ENCODE assay signal across 18 mouse cellular contexts in genomic region chr15:86294426-86294825, GRCm38 (mm10).
"Had no signal": no experiment of that assay in that cellular context is flagged by ENCODE, and none has a peak within 500 bp of the region (broad histone marks: within the 10 kb centered on the region; RNA-seq: fewer than 3 reads in every experiment).

No protein-coding gene starts in this region.

- H3K27ac ChIP-seq: midbrain, embryonic 10.5 days; midbrain, embryonic 12.5 days; neural tube, embryonic 13.5 days; neural tube, embryonic 15.5 days had no signal

- H3K27me3 ChIP-seq: neural tube, embryonic 13.5 days; neural tube, embryonic 15.5 days had no signal

- H3K4me3 ChIP-seq: midbrain, embryonic 10.5 days; midbrain, embryonic 12.5 days; myocyte; neural tube, embryonic 13.5 days; neural tube, embryonic 15.5 days had no signal

- DNase-seq: lung, adult 18-20 months; lung, embryonic 14.5 days; lung, postnatal 10 days; lung, postnatal 4 days; midbrain, embryonic 14.5 days; retina, postnatal 1 day; right cerebral cortex, adult 18-20 months; right cerebral cortex, postnatal 25 days; right cerebral cortex, postnatal 4 days; spleen, adult 18-20 months; thymus, adult 18-20 months; thymus, postnatal 14 days; thymus, postnatal 36 days had no signal

- H3K36me3 ChIP-seq: midbrain, embryonic 10.5 days; midbrain, embryonic 12.5 days; neural tube, embryonic 13.5 days; neural tube, embryonic 15.5 days had no signal
